Mouse (Mus musculus) embryonic fibroblast, embryonic 13.5 days (primary cell): ENCODE data around the gene Bricd5. TPM values are rescaled to one million over a fixed set of nuclear protein-coding genes. Genes with fewer than 3 reads are reported as not detected.
A peak's percentile ranks its signal among the peaks of the same experiment; 100 is the strongest.
"Not testable (repeated sequence)": the region's sequence is repeated elsewhere in the genome, so short reads cannot be mapped to it uniquely, and the experiment has no call there.

Source experiments
- H3K27ac ChIP-seq: 2 replicates; pipeline ENCODE4 v1.5.1; 2012; ENCODE audit warnings: low read length, control low read depth, inconsistent platforms; ENCODE audit not compliant: insufficient read depth
- H3K4me1 ChIP-seq: 2 replicates; pipeline ENCODE4 v1.6.1; 2011; ENCODE audit warnings: low read length; ENCODE audit not compliant: control insufficient read depth, insufficient read depth
- H3K4me3 ChIP-seq: 2 replicates; pipeline ENCODE4 v1.5.1; 2011; ENCODE audit warnings: mild to moderate bottlenecking, control low read depth, low read length; ENCODE audit not compliant: insufficient read depth
- CTCF ChIP-seq: IDR thresholded peaks from 2 replicates; pipeline ENCODE4 v1.5.1; 2011; ENCODE audit warnings: mild to moderate bottlenecking, control low read depth, low read length, moderate library complexity, borderline replicate concordance; ENCODE audit not compliant: insufficient read depth
- POLR2A ChIP-seq: IDR thresholded peaks from 2 replicates; pipeline ENCODE4 v1.6.1; 2011; ENCODE audit warnings: low read depth, mild to moderate bottlenecking, control low read depth, low read length, moderate library complexity
- polyA plus RNA-seq: library from polyadenylated mRNA; stranded (reverse); fragments of >200 nt; gene quantifications from 2 replicates; pipeline ENCODE4 v1.2.4, GENCODE M21; 2011; ENCODE audit warnings: low read depth; ENCODE audit not compliant: missing spikeins, insufficient read length

Gene Bricd5
- polyA plus RNA-seq: 0.50 TPM in 1 of 2 replicates, not detected in the other

- Histone ChIP-seq H3K4me1 (peaks cover 4% of the 10 kb centered on the region; the same call in 1 of the 2 replicates), H3K4me3 (no peak within 1 kb of the TSS), H3K27ac (no peak within 1 kb of the TSS)
- TF ChIP-seq POLR2A (no peak; the same call in 1 of the 2 replicates), CTCF (no peak)
These were observed at the start of gene Bricd5 for GRCm38 (mm10) chr17:24473612-24474275. Gene Bricd5 (plus strand): TSS chr17:24473884.

GRCm38 (mm10) chr17:24424489-24424888, 49.2 kb upstream of the Bricd5 start:
- TF ChIP-seq POLR2A (no peak), CTCF (no peak)
- H3K4me1 ChIP-seq: no peaks in the 10 kb centered on the region
- no peak overlapping the region for H3K27ac ChIP-seq
- H3K4me3 ChIP-seq: no peak overlapping the region

GRCm38 (mm10) chr17:24425326-24425725, 48.4 kb upstream of the Bricd5 start:
- not testable (repeated sequence) for H3K4me3 ChIP-seq, H3K4me1 ChIP-seq, H3K27ac ChIP-seq

- no peak overlapping the region for H3K4me3 ChIP-seq
- TF ChIP-seq POLR2A (no peak), CTCF (no peak)
- no peaks in the 10 kb centered on the region for H3K4me1 ChIP-seq
- H3K27ac ChIP-seq: no peak overlapping the region
These were observed 47.8 kb upstream of the Bricd5 start for GRCm38 (mm10) chr17:24425905-24426304.

- TF ChIP-seq POLR2A (peak; percentile 95), CTCF (no peak)
- Histone ChIP-seq H3K4me3 (peak within 1 kb of the TSS; percentile 72), H3K27ac (peak within 1 kb of the TSS; percentile 90), H3K4me1 (no peaks in the 10 kb centered on the region)
These were observed 47.1 kb upstream of the Bricd5 start, which contains the start of gene Eci1 for GRCm38 (mm10) chr17:24426471-24427169. Gene Eci1 (plus strand): TSS chr17:24426641.

GRCm38 (mm10) chr17:24427170-24427557, 46.5 kb upstream of the Bricd5 start:
- TF ChIP-seq CTCF (no peak), POLR2A (no peak)
- Histone ChIP-seq H3K4me3 (peak overlapping the region; percentile 72), H3K4me1 (no peaks in the 10 kb centered on the region), H3K27ac (peak overlapping the region; percentile 90)

GRCm38 (mm10) chr17:24429201-24429983, 44.3 kb upstream of the Bricd5 start:
- Histone ChIP-seq H3K4me1 (no peaks in the 10 kb centered on the region), H3K27ac (no peak overlapping the region), H3K4me3 (no peak overlapping the region)
- TF ChIP-seq POLR2A: no peak
- TF ChIP-seq CTCF: no peak

GRCm38 (mm10) chr17:24437016-24437415, 36.7 kb upstream of the Bricd5 start:
- TF ChIP-seq POLR2A (no peak), CTCF (no peak)
- no peaks in the 10 kb centered on the region for H3K4me1 ChIP-seq
- H3K4me3 ChIP-seq: no peak overlapping the region
- H3K27ac ChIP-seq: no peak overlapping the region

GRCm38 (mm10) chr17:24440377-24440776, 33.3 kb upstream of the Bricd5 start:
- H3K4me3 ChIP-seq: no peak overlapping the region
- H3K4me1 ChIP-seq: no peaks in the 10 kb centered on the region
- no peak overlapping the region for H3K27ac ChIP-seq
- no peak for TF ChIP-seq POLR2A
- TF ChIP-seq CTCF: no peak
